Mouse (Mus musculus): Measurements from ENCODE around the gene Rnaseh2b. TPM values are rescaled to one million over a fixed set of nuclear protein-coding genes. Genes with fewer than 3 reads are reported as not detected.

Rnaseh2b gene
- polyA plus RNA-seq, 2 experiments, result 29.8 to 75.6 TPM

DNA sequence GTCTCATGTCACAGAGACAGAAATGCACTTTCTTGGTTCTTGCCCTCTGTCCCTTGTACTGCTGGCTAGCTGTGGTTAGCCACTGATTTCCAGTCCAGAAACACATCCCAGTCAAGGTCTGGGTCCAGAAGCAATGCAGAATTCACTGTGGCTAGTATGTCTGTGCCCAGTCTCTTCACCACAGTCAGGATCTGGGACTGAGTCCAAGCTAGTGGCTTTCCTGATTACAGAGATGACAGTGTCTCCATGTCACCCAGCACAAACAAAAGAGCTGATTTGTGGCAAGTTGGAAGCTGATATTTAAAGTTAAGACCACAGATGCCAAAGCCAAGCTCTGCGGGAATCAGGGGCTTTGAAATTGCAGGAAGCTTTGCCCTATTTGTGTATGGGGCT lies 124.3 kb downstream of the Rnaseh2b start:
- Histone ChIP-seq H3K4me2 (ENCODE audit: low read depth) (no peak overlapping the region), H3K9ac (replicated peaks) (no peak overlapping the region), H3K36me3 (replicated peaks; ENCODE audit: control insufficient read depth, insufficient read depth, low read depth) (no peaks in the 10 kb centered on the region), H3K27me3 (ENCODE audit: control insufficient read depth, insufficient read depth, low read length) (no peaks in the 10 kb centered on the region), H3K4me1 (replicated peaks; ENCODE audit: control insufficient read depth in 2 of 2, insufficient read depth in 2 of 2, low read length in 1 of 2) (no peaks in the 10 kb centered on the region), H3K27ac (no peak overlapping the region), H3K4me3 (ENCODE audit: insufficient read depth in 1 of 2, low read depth in 2 of 2, low read length in 2 of 2) (no peak overlapping the region), H3K9me3 (ENCODE audit: control insufficient read depth, low read length) (no peaks in the 10 kb centered on the region)
- ATAC-seq (ENCODE audit: insufficient read depth) (no peak), DNase-seq (ENCODE audit: low read depth in 3 of 3, low spot score in 3 of 3) (no peak)
- no peak for TF ChIP-seq CTCF (IDR thresholded peaks at IDR 0.05; ENCODE audit: low read depth)
- 21% methylated on average over 1 of the region's 1 CpGs for WGBS (ENCODE audit: insufficient replicate concordance)

DNA sequence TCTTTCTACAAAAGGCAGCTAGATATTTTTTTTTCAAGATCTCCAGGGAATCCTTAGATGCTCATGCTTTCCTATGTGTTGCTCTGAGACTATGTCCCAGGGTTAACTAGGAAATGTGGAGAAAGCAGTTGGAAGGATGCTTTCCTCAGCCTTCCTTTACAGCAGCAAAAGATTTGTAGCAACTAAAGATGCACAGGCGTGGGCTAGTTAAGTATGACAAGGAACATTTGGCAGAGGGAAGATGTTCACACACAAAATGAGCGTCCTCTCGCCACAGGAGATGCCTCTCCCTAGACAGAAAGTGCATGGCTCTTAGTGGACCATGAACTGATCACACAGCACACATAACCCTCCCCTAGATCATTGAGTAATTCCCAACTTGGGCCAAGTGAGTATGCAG lies 125.1 kb downstream of the Rnaseh2b start:
- no peaks in the 10 kb centered on the region for H3K27me3 ChIP-seq (ENCODE audit: control insufficient read depth, insufficient read depth, low read length)
- whole genome bisulfite sequencing (ENCODE audit: insufficient replicate concordance), result 60% methylated on average over 3 of the region's 3 CpGs
- no peak overlapping the region for H3K4me2 ChIP-seq (ENCODE audit: low read depth)
- TF ChIP-seq EP300 (IDR thresholded peaks at IDR 0.05; ENCODE audit: low read depth) (no peak), CTCF (IDR thresholded peaks at IDR 0.05; ENCODE audit: low read depth) (no peak)
- no peaks in the 10 kb centered on the region for H3K4me1 ChIP-seq (replicated peaks; ENCODE audit: control insufficient read depth in 2 of 2, insufficient read depth in 2 of 2, low read length in 1 of 2)
- H3K9ac ChIP-seq (replicated peaks), result no peak overlapping the region
- no peak for ATAC-seq (ENCODE audit: insufficient read depth)
- H3K4me3 ChIP-seq (ENCODE audit: insufficient read depth in 1 of 2, low read depth in 2 of 2, low read length in 2 of 2), result no peak overlapping the region
- DNase-seq (ENCODE audit: low read depth in 3 of 3, low spot score in 3 of 3), result no peak
- no peaks in the 10 kb centered on the region for H3K9me3 ChIP-seq (ENCODE audit: control insufficient read depth, low read length)
- H3K27ac ChIP-seq, result no peak overlapping the region
- H3K36me3 ChIP-seq (replicated peaks; ENCODE audit: control insufficient read depth, insufficient read depth, low read depth), result no peaks in the 10 kb centered on the region

DNA sequence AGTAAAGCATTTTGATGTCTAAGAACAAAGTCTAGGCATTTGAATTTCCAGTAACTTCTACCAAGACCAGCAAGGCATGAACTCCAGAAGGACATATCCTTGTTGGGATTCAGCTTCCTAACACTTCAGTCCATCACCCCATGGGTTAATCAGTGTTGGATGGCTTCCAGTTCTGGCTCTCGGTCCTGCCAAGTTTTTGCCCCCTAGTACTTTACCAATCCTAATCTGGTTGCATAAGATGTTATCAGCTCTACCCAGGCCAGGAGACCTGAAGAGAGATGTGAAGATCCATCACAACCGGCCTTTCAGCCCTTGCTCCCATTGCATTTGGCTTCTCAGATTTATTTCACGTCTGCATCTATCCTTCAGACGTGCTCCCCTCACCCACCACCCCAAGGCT lies 129.9 kb downstream of the Rnaseh2b start:
- Histone ChIP-seq H3K4me2 (ENCODE audit: low read depth) (no peak overlapping the region), H3K36me3 (replicated peaks; ENCODE audit: control insufficient read depth, insufficient read depth, low read depth) (no peaks in the 10 kb centered on the region), H3K4me1 (replicated peaks; ENCODE audit: control insufficient read depth in 2 of 2, insufficient read depth in 2 of 2, low read length in 1 of 2) (no peaks in the 10 kb centered on the region), H3K27me3 (ENCODE audit: control insufficient read depth, insufficient read depth, low read length) (no peaks in the 10 kb centered on the region), H3K27ac (no peak overlapping the region), H3K9ac (replicated peaks) (no peak overlapping the region), H3K4me3 (ENCODE audit: insufficient read depth in 1 of 2, low read depth in 2 of 2, low read length in 2 of 2) (no peak overlapping the region), H3K9me3 (ENCODE audit: control insufficient read depth, low read length) (no peaks in the 10 kb centered on the region)
- no peak for TF ChIP-seq CTCF (IDR thresholded peaks at IDR 0.05; ENCODE audit: low read depth)
- TF ChIP-seq EP300 (IDR thresholded peaks at IDR 0.05; ENCODE audit: low read depth), result no peak
- ATAC-seq (ENCODE audit: insufficient read depth), result no peak
- WGBS (ENCODE audit: insufficient replicate concordance), result 58% methylated on average over 4 of the region's 4 CpGs
- DNase-seq (ENCODE audit: low read depth in 3 of 3, low spot score in 3 of 3), result no peak

Other genes starting within 250 kb of the Rnaseh2b start
- 0.07 and 0.08 TPM in 2 replicates for gene Dleu7, start 458 bp downstream of the Rnaseh2b start, polyA plus RNA-seq (2012; rRNA removed)
- gene Dleu7, start 458 bp downstream of the Rnaseh2b start, polyA plus RNA-seq (2014; fragmentation: Nextera tagmentation; extraction: Ambion mirVana), result 0.18 TPM in 1 of 2 replicates, not detected in the other
- not detected in 2 replicates for gene Gucy1b2, start 163.7 kb downstream of the Rnaseh2b start, polyA plus RNA-seq (2012; rRNA removed)
- gene Gucy1b2, start 163.7 kb downstream of the Rnaseh2b start, polyA plus RNA-seq (2014; fragmentation: Nextera tagmentation; extraction: Ambion mirVana), result not detected in 2 replicates

Measured in liver, embryonic 14.5 days (tissue).